Mouse (Mus musculus): ENCODE results near the gene Cldn2.
A peak's percentile ranks its signal among the peaks of the same experiment; 100 is the strongest.

DNA sequence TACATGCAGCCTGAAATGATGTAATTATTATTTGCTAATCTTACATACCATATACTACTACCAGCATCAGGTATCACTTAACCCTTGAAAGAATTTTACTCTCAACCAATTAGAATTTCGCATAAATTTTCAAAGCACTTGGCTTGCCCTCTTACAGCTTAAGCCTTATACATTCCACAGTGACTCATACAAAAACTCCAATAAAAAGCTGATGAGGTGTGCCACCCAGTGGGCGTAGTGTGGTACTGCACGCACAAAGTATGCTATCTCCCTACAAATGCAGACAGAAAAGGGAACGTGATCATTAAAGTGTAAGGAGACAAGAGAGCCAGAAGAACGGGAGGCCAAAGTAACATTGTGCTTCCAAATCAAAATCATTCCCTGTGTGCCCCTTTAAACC is 31.8 kb downstream of the Cldn2 start:
- TF ChIP-seq CTCF (IDR thresholded peaks at IDR 0.05; ENCODE audit: control insufficient read depth, insufficient read depth, low read length) (peak; percentile 53), POLR2A (IDR thresholded peaks at IDR 0.05; ENCODE audit: borderline replicate concordance, control insufficient read depth, low read depth, low read length) (no peak)
